Comparison of ENCODE assay signal across 38 mouse cellular contexts in genomic region chr6:57326176-57326575, GRCm38 (mm10). TPM values are rescaled to one million over a fixed set of nuclear protein-coding genes. Genes with fewer than 3 reads are reported as not detected.
"Had no signal": no experiment of that assay in that cellular context is flagged by ENCODE, and none has a peak within 500 bp of the region (broad histone marks: within the 10 kb centered on the region; RNA-seq: fewer than 3 reads in every experiment).

No protein-coding gene starts in this region.

- H3K4me1 ChIP-seq: heart, embryonic 10.5 days; heart, embryonic 12.5 days; hindbrain, embryonic 10.5 days; hindbrain, embryonic 12.5 days; limb, embryonic 10.5 days; limb, embryonic 12.5 days; liver, embryonic 13.5 days had no signal

- H3K9me3 ChIP-seq: heart, embryonic 10.5 days; heart, embryonic 12.5 days; hindbrain, embryonic 10.5 days; hindbrain, embryonic 12.5 days; limb, embryonic 10.5 days; limb, embryonic 12.5 days; liver, embryonic 13.5 days had no signal

- H3K4me2 ChIP-seq: heart, embryonic 12.5 days; hindbrain, embryonic 12.5 days; hindbrain, embryonic 14.5 days; limb, embryonic 12.5 days; liver, embryonic 11.5 days; liver, embryonic 13.5 days had no signal

- H3K9ac ChIP-seq: heart, embryonic 12.5 days; hindbrain, embryonic 12.5 days; hindbrain, embryonic 14.5 days; limb, embryonic 12.5 days; liver, embryonic 13.5 days had no signal

- H3K27ac ChIP-seq: gastrocnemius, adult 2 months; heart, embryonic 10.5 days; hindbrain, embryonic 10.5 days; hindbrain, embryonic 12.5 days; hindbrain, embryonic 14.5 days; layer of hippocampus, adult 2 months; left cerebral cortex, adult 2 months; limb, embryonic 10.5 days; limb, embryonic 12.5 days; liver, embryonic 13.5 days had no signal

- H3K36me3 ChIP-seq: heart, embryonic 10.5 days; heart, embryonic 12.5 days; hindbrain, embryonic 10.5 days; hindbrain, embryonic 12.5 days; limb, embryonic 10.5 days; limb, embryonic 12.5 days; liver, embryonic 13.5 days had no signal

- H3K4me3 ChIP-seq: gastrocnemius, adult 2 months; heart, embryonic 10.5 days; heart, embryonic 12.5 days; hindbrain, embryonic 10.5 days; hindbrain, embryonic 12.5 days; layer of hippocampus, adult 2 months; left cerebral cortex, adult 2 months; limb, embryonic 10.5 days; limb, embryonic 12.5 days; liver, embryonic 13.5 days had no signal

- DNase-seq: gastrocnemius, adult 2 months; gastrocnemius, postnatal 10 days; gastrocnemius, postnatal 25 days; heart, adult 18-20 months; heart, postnatal 10 days; heart, postnatal 4 days; kidney, adult 11 months; kidney, adult 2 months; kidney, postnatal 10 days; kidney, postnatal 25 days; kidney, postnatal 4 days; liver; liver, embryonic 13.5 days had no signal

- ATAC-seq: hindbrain, embryonic 16.5 days had no signal

- H3K27me3 ChIP-seq: heart, embryonic 12.5 days; hindbrain, embryonic 12.5 days; limb, embryonic 12.5 days; liver, embryonic 13.5 days had no signal

RNA-seq across cellular contexts. Expression of gene Vmn1r16, which starts 3.1 kb away (rescaled TPM):
- total RNA-seq: gastrocnemius, adult 2 months; gastrocnemius, postnatal 10 days; gastrocnemius, postnatal 25 days; gastrocnemius, postnatal 4 days; granulocyte monocyte progenitor cell, adult 5-6 weeks; heart, adult 18-20 months; heart, adult 8-10 months; heart, postnatal 10 days; heart, postnatal 25 days; heart, postnatal 4 days; layer of hippocampus, adult 2 months; layer of hippocampus, postnatal 10 days; layer of hippocampus, postnatal 25 days; left cerebral cortex, adult 2 months; left cerebral cortex, postnatal 14 days; left cerebral cortex, postnatal 36 days had no signal
- polyA plus RNA-seq: frontal cortex, adult 2 months; heart, embryonic 10.5 days; heart, embryonic 12.5 days; heart, embryonic 14.5 days; heart, embryonic 16.5 days; hindbrain, embryonic 10.5 days; hindbrain, embryonic 12.5 days; hindbrain, embryonic 14.5 days; hindbrain, embryonic 16.5 days; kidney, adult 2 months; kidney, embryonic 14.5 days; kidney, embryonic 16.5 days; limb, embryonic 10.5 days; limb, embryonic 12.5 days; limb, embryonic 14.5 days; liver, embryonic 11.5 days; liver, embryonic 13.5 days had no signal

RNA-seq across cellular contexts. Expression of gene Vmn1r17, which starts 37.4 kb away (rescaled TPM):
- total RNA-seq: gastrocnemius, adult 2 months; gastrocnemius, postnatal 10 days; gastrocnemius, postnatal 25 days; gastrocnemius, postnatal 4 days; granulocyte monocyte progenitor cell, adult 5-6 weeks; heart, adult 18-20 months; heart, adult 8-10 months; heart, postnatal 10 days; heart, postnatal 25 days; heart, postnatal 4 days; layer of hippocampus, adult 2 months; layer of hippocampus, postnatal 10 days; layer of hippocampus, postnatal 25 days; left cerebral cortex, adult 2 months; left cerebral cortex, postnatal 14 days; left cerebral cortex, postnatal 36 days had no signal
- polyA plus RNA-seq: frontal cortex, adult 2 months; heart, embryonic 10.5 days; heart, embryonic 12.5 days; heart, embryonic 14.5 days; heart, embryonic 16.5 days; hindbrain, embryonic 10.5 days; hindbrain, embryonic 12.5 days; hindbrain, embryonic 14.5 days; hindbrain, embryonic 16.5 days; kidney, adult 2 months; kidney, embryonic 14.5 days; kidney, embryonic 16.5 days; limb, embryonic 10.5 days; limb, embryonic 12.5 days; limb, embryonic 14.5 days; liver, embryonic 11.5 days; liver, embryonic 13.5 days had no signal
